Mouse (Mus musculus) frontal cortex, postnatal 36 days (tissue): ENCODE measurements around the gene Lkaaear1.
A peak's percentile ranks its signal among the peaks of the same experiment; 100 is the strongest.

ENCODE experiments used
- DNase-seq, 2 experiments: peaks; one replicate each; pipeline ENCODE4 v3.0.0; 2022; ENCODE audit warnings: low spot score in 2 of 2

Gene Lkaaear1

GRCm38 (mm10) chr2:181683381-181683780, 14.9 kb downstream of the Lkaaear1 start:
- DNase-seq = no peak

DNA sequence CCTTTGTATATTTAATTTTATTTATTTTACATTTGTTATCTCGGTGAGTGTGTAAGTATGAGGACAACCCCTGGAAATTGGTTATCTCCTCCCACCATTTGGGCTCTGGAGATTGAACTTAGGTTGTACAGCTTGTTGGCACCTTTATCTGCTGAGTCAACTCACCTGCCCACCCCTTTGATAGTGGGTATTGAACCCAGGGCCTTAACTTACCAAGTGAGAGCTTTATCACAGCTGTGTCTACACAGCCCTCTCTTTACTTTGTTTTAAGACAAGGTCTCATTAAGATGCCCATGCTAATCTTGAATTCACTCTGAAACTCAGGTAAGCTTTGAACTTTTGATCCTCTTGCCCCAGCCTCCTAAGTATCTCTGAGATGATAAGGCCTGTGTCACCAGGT, 16.3 kb downstream of the Lkaaear1 start:
- DNase-seq = no peak

- DNase-seq = no peak
These were observed 17.5 kb downstream of the Lkaaear1 start for GRCm38 (mm10) chr2:181680716-181681117.

- DNase-seq = peak; percentile 71 to 76
These were observed 18.1 kb downstream of the Lkaaear1 start, which contains the start of gene Tcea2 for GRCm38 (mm10) chr2:181679951-181680715. Gene Tcea2 (plus strand): TSS chr2:181680310.

DNA sequence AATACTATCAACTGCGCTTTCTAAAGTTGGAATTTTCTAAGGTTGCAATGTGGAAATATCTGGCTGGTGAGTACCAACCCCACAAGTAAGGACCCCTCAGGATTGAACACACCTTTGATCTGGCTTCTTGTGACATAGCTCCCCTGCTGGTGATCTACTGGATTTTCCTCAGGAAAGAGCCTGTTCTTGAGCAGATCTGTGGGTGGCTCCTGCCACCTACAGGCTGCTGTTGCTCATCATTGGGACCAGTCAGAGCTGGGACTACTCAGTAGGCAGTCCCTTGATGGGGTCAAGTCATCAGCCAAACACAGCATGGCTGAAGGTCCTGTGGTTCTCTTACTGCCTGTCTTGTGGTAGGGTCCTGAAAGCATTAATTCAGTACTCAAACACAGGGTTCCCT, 19.5 kb downstream of the Lkaaear1 start:
- peak in 1 of 2 experiments; percentile 87 for DNase-seq

DNA sequence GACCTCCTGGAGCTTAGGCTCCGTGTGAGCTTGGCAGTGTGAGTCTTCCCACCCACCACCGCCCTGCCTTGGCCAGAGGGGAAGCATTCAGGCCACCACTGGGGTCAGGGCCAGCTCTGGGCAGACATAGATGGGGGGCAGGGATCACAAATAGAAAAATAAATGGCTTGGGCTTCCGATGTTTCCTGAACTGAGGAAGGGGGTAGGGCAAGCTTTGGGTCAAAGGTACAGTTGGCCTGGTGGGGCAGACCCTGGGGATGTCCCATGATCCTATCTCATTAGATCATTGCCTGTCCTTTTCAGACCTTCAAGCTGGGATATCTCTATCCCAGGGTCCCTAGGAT, 20.5 kb downstream of the Lkaaear1 start:
- DNase-seq = no peak

DNA sequence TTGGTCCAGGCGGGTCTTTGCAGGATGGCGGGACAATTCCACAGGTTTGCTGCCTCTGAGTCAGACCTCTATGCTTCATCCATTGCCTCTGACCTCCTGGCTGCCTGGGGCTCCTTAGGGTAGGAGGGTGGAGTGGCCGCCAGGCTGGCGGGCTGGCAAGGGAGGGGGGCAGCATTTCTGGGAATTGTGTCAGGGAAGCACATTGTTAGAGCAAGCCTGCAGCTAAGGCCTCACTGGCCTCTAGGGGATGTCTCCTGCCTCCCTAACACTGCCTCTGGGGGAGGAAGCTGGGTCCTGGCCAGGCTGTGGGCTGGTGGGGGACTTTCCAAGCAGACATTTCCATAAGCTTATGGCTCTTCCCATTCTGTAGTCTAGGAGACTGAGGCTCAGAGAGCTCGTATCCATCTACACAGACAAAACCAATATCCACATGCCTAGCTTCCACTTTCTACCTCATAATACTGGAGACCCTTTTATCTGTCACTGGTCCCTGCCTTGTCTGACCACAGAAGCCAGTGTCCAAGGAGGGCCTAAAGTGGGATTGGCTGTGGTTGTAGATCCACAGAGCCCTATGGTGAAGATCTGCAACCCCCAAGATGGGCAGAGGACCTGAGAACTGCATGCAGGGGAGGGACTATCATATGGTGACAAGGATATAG, 21.0 kb downstream of the Lkaaear1 start:
- no peak for DNase-seq

- no peak for DNase-seq
These were observed 21.8 kb downstream of the Lkaaear1 start for GRCm38 (mm10) chr2:181676424-181676823.

DNA sequence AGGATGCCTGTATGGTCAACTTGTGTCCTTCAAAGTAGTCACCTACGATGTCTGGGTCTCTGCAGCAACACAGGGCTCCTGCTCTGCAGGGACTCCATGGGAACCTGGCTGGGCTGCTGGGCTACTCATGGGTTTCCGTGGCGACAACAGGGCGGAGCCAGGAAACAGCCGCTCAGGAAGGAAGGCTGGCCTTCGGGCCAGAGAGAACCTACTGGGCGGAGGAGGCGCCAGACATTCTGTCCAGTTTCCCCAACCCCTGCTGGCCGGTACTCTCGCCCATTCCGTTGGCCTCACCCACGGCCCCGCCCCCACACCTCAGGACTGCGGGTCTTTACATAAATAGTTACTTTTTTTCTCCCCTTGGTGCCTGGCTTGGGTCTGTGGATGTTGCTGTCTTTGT, 22.8 kb downstream of the Lkaaear1 start:
- DNase-seq = no peak

DNA sequence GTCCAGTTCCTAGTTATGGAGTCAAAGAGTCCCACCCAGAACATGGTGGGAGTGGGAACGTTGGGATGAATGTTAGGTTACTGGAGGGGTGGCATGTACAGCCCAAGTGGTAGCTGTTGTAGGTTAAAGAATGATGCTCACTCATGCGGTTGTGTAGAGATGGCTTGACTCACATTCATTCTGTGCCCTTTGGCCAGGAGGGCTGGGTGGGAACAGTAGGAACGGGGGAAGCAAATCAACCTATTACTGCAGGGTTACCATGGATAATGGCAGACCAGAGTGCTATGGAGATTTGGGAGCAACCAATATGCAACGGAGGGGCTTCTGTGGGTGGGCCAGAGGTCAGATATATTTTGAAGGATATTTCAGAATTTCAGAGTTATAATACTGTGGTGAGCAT, 23.3 kb downstream of the Lkaaear1 start:
- DNase-seq = no peak

- DNase-seq = no peak
These were observed 24.7 kb downstream of the Lkaaear1 start for GRCm38 (mm10) chr2:181673501-181673900.

DNA sequence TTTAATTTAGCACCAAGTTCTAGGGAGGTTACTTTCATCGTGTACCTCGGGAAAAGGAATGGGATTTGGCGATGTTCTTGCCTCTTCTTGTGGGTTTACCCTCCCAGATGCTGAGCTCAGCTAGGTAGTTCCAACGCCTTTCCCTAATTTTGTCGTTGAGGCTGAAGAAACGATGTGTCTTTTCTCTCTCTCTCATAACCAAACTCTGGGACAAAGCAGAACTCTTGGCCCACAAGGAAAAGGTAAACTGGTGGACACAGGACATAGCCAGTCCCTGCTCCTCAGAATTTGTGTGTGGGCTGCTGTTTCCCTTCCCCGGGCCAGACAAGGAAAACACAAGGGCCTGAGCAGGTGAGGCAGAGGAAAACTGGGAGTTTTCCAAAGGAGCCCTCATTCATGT, 26.3 kb downstream of the Lkaaear1 start:
- no peak for DNase-seq

GRCm38 (mm10) chr2:181671326-181671725, 26.9 kb downstream of the Lkaaear1 start, which contains the start of gene Sox18:
Gene Sox18 (minus strand): TSS chr2:181671640.
- DNase-seq = no peak

DNA sequence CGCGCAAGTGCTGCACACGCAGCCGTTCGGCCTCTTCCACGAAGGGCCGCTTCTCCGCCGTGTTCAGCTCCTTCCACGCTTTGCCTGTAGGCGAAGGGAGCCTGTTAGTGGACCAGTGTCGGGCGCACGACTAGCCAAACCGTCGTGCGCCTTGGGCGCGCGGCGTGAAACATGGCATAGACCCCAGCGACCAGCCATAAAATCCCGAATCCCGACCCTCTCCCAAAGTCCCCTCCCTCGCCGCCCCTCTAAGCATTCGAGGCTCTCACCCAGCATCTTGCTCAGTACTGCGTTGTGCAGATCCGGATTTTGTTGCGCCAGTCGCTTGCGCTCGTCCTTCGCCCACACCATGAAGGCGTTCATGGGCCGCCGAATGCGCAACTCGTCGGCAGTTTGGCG, 27.3 kb downstream of the Lkaaear1 start:
- no peak for DNase-seq

DNA sequence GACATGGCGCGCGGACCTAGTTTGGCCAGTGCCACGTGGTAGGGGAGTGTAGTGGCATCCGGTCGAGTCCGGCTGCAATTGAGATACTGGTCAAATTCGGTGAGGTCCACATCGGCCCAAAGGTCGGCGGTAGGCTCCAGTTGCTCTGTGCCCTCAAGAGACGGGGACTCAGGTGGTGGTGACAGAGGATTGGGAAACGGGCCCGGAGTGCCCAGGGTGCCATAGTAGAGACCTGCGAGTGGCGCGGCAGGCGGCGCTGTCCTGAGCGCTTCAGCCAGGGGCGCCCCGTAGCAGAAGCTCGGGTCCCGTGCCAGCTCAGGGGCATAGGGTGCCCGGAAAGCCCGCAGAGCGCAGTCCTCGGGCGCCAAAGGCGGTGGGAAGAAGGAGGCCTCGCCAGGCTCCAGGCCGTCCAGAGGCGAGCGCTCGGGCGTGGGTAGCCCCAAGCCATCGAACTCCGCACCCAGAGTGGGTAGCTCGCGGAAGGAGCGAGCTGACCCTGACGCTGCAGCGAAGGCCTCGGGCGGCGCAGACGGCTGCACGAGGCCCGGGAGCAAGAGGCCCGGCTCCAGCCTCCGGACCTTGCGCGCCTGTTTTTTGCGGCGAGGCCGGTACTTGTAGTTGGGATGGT, 27.8 kb downstream of the Lkaaear1 start:
- DNase-seq = no peak

DNA sequence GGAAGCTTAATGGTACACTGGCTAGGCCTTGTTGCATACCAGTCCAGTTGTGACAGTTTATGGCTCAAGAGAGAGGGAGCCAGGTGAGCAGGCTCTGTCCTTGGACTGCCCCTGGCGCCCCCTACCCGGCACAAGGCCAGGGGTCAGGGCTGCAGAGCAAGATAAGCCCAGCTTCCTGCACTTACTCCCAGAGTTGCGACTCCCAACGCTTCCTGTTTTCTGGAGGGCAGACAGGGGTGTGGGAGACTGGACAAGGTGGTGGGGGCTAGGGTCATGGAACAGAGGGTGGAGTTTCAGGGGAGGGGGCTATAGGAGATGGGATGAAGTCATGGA, 35.0 kb downstream of the Lkaaear1 start:
- DNase-seq = no peak

DNA sequence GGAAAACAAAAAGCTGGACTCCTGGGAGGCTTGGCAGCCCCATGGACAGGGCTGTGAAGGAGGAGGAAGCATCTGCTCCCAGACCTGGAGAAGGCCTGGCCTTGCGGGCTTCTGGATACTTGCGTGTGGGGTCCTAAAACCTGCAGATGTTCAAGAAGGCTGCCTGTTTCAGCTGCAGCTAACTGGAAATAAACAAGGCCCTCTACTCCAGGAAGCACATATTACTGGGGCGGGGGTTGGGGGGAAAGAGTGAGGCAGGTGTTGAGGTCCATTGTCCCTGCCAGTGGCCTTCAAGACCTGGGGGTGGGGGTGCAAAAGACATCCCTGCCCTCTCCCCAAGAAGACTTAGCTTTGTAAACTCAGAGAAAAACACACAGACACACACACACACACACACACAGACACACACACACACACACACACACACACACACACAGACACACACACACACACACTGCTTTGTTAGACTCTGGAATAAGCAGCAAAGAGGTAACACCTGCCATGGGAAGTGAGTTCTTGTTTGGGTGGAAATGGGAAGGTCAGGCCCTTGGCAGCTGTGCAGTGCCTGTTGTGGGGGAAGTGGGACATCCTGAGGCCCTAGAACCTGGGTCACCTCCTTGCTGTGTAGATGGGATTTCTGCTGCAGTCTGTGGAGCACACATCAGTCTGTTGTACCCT, 35.5 kb downstream of the Lkaaear1 start:
- DNase-seq = no peak

DNA sequence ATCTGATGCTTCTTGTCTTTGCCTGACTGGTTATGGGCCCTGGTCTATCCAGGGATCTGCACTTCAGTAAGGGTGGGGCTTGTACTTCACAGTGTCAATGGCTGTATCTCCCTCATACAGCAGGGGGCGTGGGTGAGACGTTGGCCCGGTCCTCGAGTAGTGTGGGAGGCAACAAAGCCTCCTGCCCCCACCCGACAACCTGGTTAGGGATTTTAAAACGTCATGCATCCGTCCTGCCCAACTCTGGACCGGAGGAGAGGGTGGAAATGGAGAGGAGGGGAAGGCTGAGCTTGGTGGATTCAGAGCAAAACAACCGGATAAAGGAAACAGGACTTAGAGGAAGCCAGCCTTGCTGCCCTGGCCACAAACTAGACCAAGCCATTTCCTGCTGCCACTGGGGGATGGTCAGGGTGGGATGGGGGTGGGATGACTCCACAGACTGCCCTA, 38.6 kb downstream of the Lkaaear1 start:
- peak; percentile 68 to 75 for DNase-seq

- DNase-seq = peak; percentile 48 to 76
These were observed 39.2 kb downstream of the Lkaaear1 start for GRCm38 (mm10) chr2:181658930-181659555.

DNA sequence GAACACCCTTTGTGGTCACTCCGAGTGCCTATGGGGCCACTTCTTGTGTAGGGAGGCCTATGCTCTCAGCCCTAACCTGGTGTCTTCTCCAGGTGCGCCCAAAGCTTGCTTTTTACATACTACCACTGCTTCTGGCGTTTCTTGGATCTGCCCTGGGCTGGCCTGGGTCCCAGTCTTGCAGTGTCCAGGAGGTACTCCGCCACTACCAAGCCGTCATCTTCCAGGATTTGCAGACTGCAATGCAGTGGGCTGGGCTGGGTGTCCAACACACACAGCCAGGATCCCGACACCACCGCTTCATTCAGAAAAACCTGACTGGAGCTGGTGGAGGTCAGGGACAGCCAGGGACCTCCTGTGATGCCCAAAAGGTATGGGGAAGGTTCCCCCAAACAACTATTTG, 39.7 kb downstream of the Lkaaear1 start:
- no peak for DNase-seq

DNA sequence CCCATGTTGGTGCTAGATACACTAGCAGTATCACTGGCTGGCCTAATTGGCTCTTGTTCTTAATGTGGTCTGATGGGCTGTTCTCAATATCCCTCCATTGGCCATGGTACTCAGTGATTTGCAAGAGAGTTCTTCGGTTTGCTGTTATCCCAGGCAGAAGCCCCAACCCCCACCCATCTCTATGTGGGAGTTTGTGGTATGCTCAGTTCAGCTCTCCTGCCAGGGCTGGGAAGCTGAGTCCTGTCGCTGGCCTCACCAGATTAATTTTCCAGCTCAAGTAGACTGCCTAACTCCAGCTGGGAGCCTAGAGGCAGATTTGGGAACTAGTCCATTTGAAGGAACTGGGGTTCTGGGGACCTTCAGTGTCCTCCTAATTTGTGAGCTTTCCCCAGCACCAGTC, 40.8 kb downstream of the Lkaaear1 start:
- no peak for DNase-seq

GRCm38 (mm10) chr2:181656734-181657133, 41.5 kb downstream of the Lkaaear1 start, which contains the start of gene Gm29797:
Gene Gm29797 (plus strand): TSS chr2:181657034.
- no peak for DNase-seq
